Mouse (Mus musculus) lung, postnatal 10 days (tissue): ENCODE data around the gene Nod1.
A peak's percentile ranks its signal among the peaks of the same experiment; 100 is the strongest.
"Not testable (repeated sequence)": the region's sequence is repeated elsewhere in the genome, so short reads cannot be mapped to it uniquely, and the experiment has no call there.

Experiments used
- DNase-seq: peaks from one replicate; pipeline ENCODE4 v3.0.0; 2021

The Nod1 gene

GRCm38 (mm10) chr6:54975616-54976015 is 3.2 kb upstream of the Nod1 start:
- no peak for DNase-seq

- peak; percentile 54 for DNase-seq
Measured at GRCm38 (mm10) chr6:54974501-54974900, 2.1 kb upstream of the Nod1 start.

- DNase-seq: peak; percentile 44
Measured at GRCm38 (mm10) chr6:54972929-54973211, 458 bp upstream of the Nod1 start.

- DNase-seq: peak; percentile 54
Measured at GRCm38 (mm10) chr6:54971731-54972110, 691 bp downstream of the Nod1 start.

GRCm38 (mm10) chr6:54970506-54970905 is 1.9 kb downstream of the Nod1 start:
- no peak for DNase-seq

- no peak for DNase-seq
Measured at GRCm38 (mm10) chr6:54969801-54970200, 2.6 kb downstream of the Nod1 start.

GRCm38 (mm10) chr6:54967591-54967990 is 4.8 kb downstream of the Nod1 start:
- peak; percentile 32 for DNase-seq

- DNase-seq: no peak
Measured at GRCm38 (mm10) chr6:54965234-54965633, 7.2 kb downstream of the Nod1 start.

- no peak for DNase-seq
Measured at GRCm38 (mm10) chr6:54964755-54965154, 7.7 kb downstream of the Nod1 start.

- DNase-seq: no peak
Measured at GRCm38 (mm10) chr6:54963599-54963998, 8.8 kb downstream of the Nod1 start.

- DNase-seq: no peak
Measured at GRCm38 (mm10) chr6:54957655-54958054, 14.8 kb downstream of the Nod1 start.

GRCm38 (mm10) chr6:54956425-54956824 is 16.0 kb downstream of the Nod1 start:
- DNase-seq: no peak

- DNase-seq: no peak
Measured at GRCm38 (mm10) chr6:54955949-54956348, 16.5 kb downstream of the Nod1 start.

GRCm38 (mm10) chr6:54954659-54955414 is 17.6 kb downstream of the Nod1 start:
- DNase-seq: peak; percentile 73

- not testable (repeated sequence) for DNase-seq
Measured at GRCm38 (mm10) chr6:54953399-54953798, 19.0 kb downstream of the Nod1 start.

GRCm38 (mm10) chr6:54952542-54952941 is 19.9 kb downstream of the Nod1 start:
- no peak for DNase-seq

GRCm38 (mm10) chr6:54948682-54949081 is 23.7 kb downstream of the Nod1 start:
- DNase-seq: no peak

GRCm38 (mm10) chr6:54946241-54946953 is 26.0 kb downstream of the Nod1 start:
- no peak for DNase-seq

GRCm38 (mm10) chr6:54944551-54944950 is 27.9 kb downstream of the Nod1 start:
- DNase-seq: no peak

- no peak for DNase-seq
Measured at GRCm38 (mm10) chr6:54943753-54944152, 28.7 kb downstream of the Nod1 start.

GRCm38 (mm10) chr6:54943292-54943691 is 29.1 kb downstream of the Nod1 start:
- DNase-seq: no peak

- no peak for DNase-seq
Measured at GRCm38 (mm10) chr6:54941149-54941548, 31.3 kb downstream of the Nod1 start.

- DNase-seq: peak; percentile 40
Measured at GRCm38 (mm10) chr6:54940126-54940525, 32.3 kb downstream of the Nod1 start.

GRCm38 (mm10) chr6:54939631-54940030 is 32.8 kb downstream of the Nod1 start:
- peak; percentile 60 for DNase-seq

GRCm38 (mm10) chr6:54936496-54936895 is 35.9 kb downstream of the Nod1 start:
- no peak for DNase-seq
